Mouse (Mus musculus) stomach, embryonic 14.5 days (tissue): ENCODE data around the gene Ncan. TPM values are rescaled to one million over a fixed set of nuclear protein-coding genes. Genes with fewer than 3 reads are reported as not detected.

ENCODE experiments used
- ATAC-seq: fragments of 200-750 bp; cut with Nextera tagmentation; 2 replicates; pipeline ENCODE4 v1.8.0; 2017; ENCODE audit warnings: low read depth, moderate TSS enrichment; ENCODE audit not compliant: insufficient number of reproducible peaks, insufficient read depth, low FRiP score
- H3K27ac ChIP-seq: fragments of 300-500 bp; sonication (generic); 2 replicates; pipeline ENCODE4 v1.5.1; 2014; ENCODE audit warnings: mild to moderate bottlenecking, low read length, moderate library complexity, mixed read lengths
- H3K27me3 ChIP-seq: fragments of 300-500 bp; sonication (generic); 2 replicates; pipeline ENCODE4 v1.6.1; 2014; ENCODE audit warnings: low read length, control low read depth, mixed read lengths; ENCODE audit not compliant: control insufficient read depth, insufficient read depth
- H3K36me3 ChIP-seq: fragments of 300-500 bp; sonication (generic); 2 replicates; pipeline ENCODE4 v1.6.1; 2014; ENCODE audit warnings: mild to moderate bottlenecking, control low read depth, low read length, moderate library complexity, mixed read lengths; ENCODE audit not compliant: control insufficient read depth, insufficient read depth
- H3K4me1 ChIP-seq: fragments of 300-500 bp; sonication (generic); 2 replicates; pipeline ENCODE4 v1.6.1; 2014; ENCODE audit warnings: low read length, control low read depth, mixed read lengths; ENCODE audit not compliant: control insufficient read depth, insufficient read depth
- H3K4me2 ChIP-seq: fragments of 300-500 bp; sonication (generic); replicated peaks from 2 replicates; pipeline ENCODE4 v1.6.1; 2014; ENCODE audit warnings: low read depth, low read length, control low read depth
- H3K4me3 ChIP-seq: fragments of 300-500 bp; sonication (generic); 2 replicates; pipeline ENCODE4 v1.5.1; 2014; ENCODE audit warnings: low read depth, low read length, control low read depth
- H3K9ac ChIP-seq: fragments of 300-500 bp; sonication (generic); replicated peaks from 2 replicates; pipeline ENCODE4 v1.6.1; 2014; ENCODE audit warnings: low read depth, mild to moderate bottlenecking, control low read depth, low read length, moderate library complexity, mixed read lengths
- H3K9me3 ChIP-seq: fragments of 300-500 bp; sonication (generic); 2 replicates; pipeline ENCODE4 v1.6.1; 2016; ENCODE audit warnings: low read depth, low read length, control low read depth; ENCODE audit not compliant: control insufficient read depth
- WGBS: fragments of 180-500 bp; shearing (Covaris S2); extraction: QIAGEN DNeasy Blood & Tissue Kit; methylation state at CpG from one replicate; pipeline ENCODE4 v1.1.7; 2014; 5-methylcytosine and 5-hydroxymethylcytosine counted together
- polyA plus RNA-seq: library from polyadenylated mRNA; unstranded; fragments of >200 nt; fragmentation: Nextera tagmentation; extraction: Ambion mirVana; gene quantifications from 2 replicates; pipeline ENCODE4 v1.2.1, GENCODE M21; 2014

The Ncan gene
- polyA plus RNA-seq, 1 experiment from 2014 or later = 2.1 TPM

- H3K4me3 ChIP-seq = no peak overlapping the region
- peaks cover 8% of the 10 kb centered on the region for H3K4me1 ChIP-seq
- H3K36me3 ChIP-seq = peaks cover 31% of the 10 kb centered on the region
- no peak overlapping the region for H3K4me2 ChIP-seq
- no peak overlapping the region for H3K9ac ChIP-seq
- H3K27ac ChIP-seq = no peak overlapping the region
- ATAC-seq = no peak
- WGBS = 95% methylated on average over 5 of the region's 5 CpGs
- no peaks in the 10 kb centered on the region for H3K27me3 ChIP-seq
- H3K9me3 ChIP-seq = no peaks in the 10 kb centered on the region
Observed at GRCm38 (mm10) chr8:70134086-70134485, 13.4 kb upstream of the Ncan start.

GRCm38 (mm10) chr8:70131166-70131883 is 10.7 kb upstream of the Ncan start, which contains the start of gene Nr2c2ap:
TSS of gene Nr2c2ap (plus strand) at chr8:70131333.
- Histone ChIP-seq H3K9ac (peak within 1 kb of the TSS; percentile 56), H3K4me1 (no peaks in the 10 kb centered on the region), H3K9me3 (no peaks in the 10 kb centered on the region), H3K4me2 (peak within 1 kb of the TSS; percentile 80), H3K27me3 (no peaks in the 10 kb centered on the region), H3K4me3 (peak within 1 kb of the TSS; percentile 72), H3K36me3 (peaks cover 30% of the 10 kb centered on the region), H3K27ac (0 out of 2 replicates have a peak within 1 kb of the TSS, but pooled peaks have one; percentile 27)
- WGBS = 2% methylated on average over 37 of the region's 37 CpGs
- ATAC-seq = peak; percentile 85

GRCm38 (mm10) chr8:70130066-70130465 is 9.4 kb upstream of the Ncan start:
- Histone ChIP-seq H3K4me3 (no peak overlapping the region), H3K9ac (no peak overlapping the region), H3K27me3 (no peaks in the 10 kb centered on the region), H3K36me3 (peaks cover 18% of the 10 kb centered on the region), H3K9me3 (no peaks in the 10 kb centered on the region), H3K4me1 (no peaks in the 10 kb centered on the region), H3K4me2 (no peak overlapping the region), H3K27ac (no peak overlapping the region)
- no peak for ATAC-seq
- 83% methylated on average over 3 of the region's 3 CpGs for WGBS

DNA sequence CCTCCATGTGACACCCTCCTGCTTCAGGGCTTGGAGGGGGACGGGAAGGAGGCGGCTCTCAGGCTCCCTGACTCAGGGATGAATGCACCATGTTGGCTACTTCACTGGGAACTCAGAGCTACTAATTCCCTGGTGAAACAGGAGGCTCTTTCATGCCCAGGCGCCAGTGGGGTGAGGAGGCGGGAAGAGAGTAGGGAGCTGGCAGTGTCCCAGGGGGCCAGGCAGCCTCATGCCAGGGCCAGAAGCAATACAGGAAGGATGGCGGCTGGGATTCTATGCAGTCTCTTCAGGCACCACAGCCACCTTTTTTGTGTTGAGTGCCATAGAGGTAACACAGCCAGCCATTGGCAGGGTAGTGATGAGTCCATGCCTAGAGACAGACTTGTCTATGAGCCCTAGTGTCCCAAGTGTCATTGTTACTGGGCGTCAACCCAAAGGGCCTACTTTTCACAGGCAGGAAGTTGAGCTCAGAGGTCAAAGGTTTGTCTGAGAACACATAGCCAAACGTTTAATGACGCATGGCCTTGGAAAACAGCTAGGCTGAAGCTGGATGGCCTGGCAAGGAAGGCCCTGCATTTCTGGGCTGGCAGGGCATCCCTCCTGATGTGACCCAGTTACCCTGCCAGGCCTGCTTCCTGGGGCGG is 8.8 kb upstream of the Ncan start:
- Histone ChIP-seq H3K4me2 (no peak overlapping the region), H3K9me3 (no peaks in the 10 kb centered on the region), H3K27ac (no peak overlapping the region; the same call in 1 of the 2 replicates), H3K4me3 (no peak overlapping the region), H3K36me3 (peaks cover 12% of the 10 kb centered on the region), H3K27me3 (no peaks in the 10 kb centered on the region), H3K9ac (no peak overlapping the region), H3K4me1 (no peaks in the 10 kb centered on the region)
- ATAC-seq = no peak
- 67% methylated on average over 9 of the region's 9 CpGs for WGBS

GRCm38 (mm10) chr8:70128435-70128834 is 7.8 kb upstream of the Ncan start:
- H3K4me2 ChIP-seq = no peak overlapping the region
- H3K9ac ChIP-seq = no peak overlapping the region
- peaks cover 3% of the 10 kb centered on the region; the same call in 1 of the 2 replicates for H3K36me3 ChIP-seq
- no peak for ATAC-seq
- H3K4me1 ChIP-seq = no peaks in the 10 kb centered on the region
- no peaks in the 10 kb centered on the region for H3K9me3 ChIP-seq
- WGBS = 72% methylated on average over 3 of the region's 3 CpGs
- no peak overlapping the region for H3K4me3 ChIP-seq
- no peak overlapping the region for H3K27ac ChIP-seq
- H3K27me3 ChIP-seq = no peaks in the 10 kb centered on the region

DNA sequence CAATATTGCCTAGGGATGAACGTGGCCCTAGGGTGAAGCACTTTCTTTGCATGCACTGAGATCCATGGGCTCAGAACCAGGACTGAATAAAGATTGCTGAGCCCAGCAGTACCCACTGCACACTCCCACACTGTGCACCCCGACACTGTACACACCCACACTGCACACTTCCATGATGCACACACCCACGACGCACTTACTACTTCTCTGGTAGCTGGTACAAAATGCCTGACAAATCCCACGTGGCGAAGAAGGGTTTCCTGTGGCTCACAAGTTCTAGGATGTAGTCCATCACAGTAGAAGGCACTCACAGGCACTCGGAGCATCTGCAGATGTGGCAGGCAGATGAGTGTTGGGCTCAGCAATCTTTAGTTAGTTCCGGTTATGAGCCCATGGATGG is 4.3 kb upstream of the Ncan start:
- no peaks in the 10 kb centered on the region for H3K9me3 ChIP-seq

GRCm38 (mm10) chr8:70122863-70123262 is 2.2 kb upstream of the Ncan start:
- ATAC-seq = no peak
- 48% methylated on average over 2 of the region's 2 CpGs for WGBS
- Histone ChIP-seq H3K9me3 (no peaks in the 10 kb centered on the region), H3K27me3 (peaks cover 12% of the 10 kb centered on the region), H3K9ac (no peak overlapping the region), H3K4me2 (no peak overlapping the region), H3K4me3 (no peak overlapping the region), H3K27ac (no peak overlapping the region), H3K36me3 (no peaks in the 10 kb centered on the region), H3K4me1 (no peaks in the 10 kb centered on the region)

More for the DNA sequence above, 4.3 kb upstream of the Ncan start:
- Histone ChIP-seq H3K4me3 (no peak overlapping the region), H3K27ac (no peak overlapping the region), H3K9ac (no peak overlapping the region), H3K4me1 (no peaks in the 10 kb centered on the region), H3K27me3 (no peaks in the 10 kb centered on the region), H3K36me3 (no peaks in the 10 kb centered on the region), H3K4me2 (no peak overlapping the region)
- ATAC-seq = no peak
- 63% methylated on average over 8 of the region's 8 CpGs for WGBS

DNA sequence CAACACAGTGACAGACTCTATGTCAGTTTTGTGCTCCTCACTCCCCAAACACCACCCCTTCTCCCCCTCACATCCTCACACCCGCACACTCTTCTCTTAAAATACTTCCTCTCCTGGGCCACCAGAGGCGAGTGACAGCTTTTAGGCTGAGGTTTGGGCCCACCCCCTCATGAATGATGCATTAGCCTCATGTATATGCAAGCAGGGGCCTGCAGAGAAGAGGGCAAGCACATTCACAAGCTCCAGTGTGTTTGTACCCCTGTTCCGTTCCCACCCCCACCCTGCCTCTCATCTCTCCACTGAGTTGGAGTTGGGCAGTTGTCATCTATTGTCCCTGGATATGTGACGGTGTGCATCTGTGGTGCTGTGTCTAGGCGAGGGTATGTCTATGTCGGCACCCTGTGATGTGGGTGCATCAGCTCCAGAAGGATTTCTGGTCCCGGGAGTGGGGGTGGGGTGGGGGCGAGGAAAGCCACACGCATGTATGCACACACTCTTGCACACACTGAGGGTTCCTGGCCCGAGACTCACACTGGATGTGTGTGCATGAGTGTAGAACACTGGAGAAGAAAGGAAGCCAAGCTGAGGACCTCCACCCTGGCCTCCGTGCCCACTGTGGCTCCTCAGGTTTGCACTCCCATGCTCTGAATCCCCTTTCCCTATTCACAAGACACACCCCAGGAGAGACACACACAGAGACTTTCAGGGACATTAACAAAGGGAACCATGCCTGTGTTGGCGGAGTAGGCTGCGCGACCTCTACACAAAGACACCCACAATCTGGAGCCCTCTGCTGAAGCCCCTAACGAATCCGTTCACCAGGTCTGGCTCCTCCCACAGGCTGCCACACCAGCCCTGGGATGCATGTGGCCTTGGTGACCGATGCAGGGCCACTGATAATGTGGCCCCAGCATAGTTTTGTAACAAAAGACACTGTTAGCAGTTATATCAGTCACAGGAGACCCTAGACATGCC is 1.7 kb downstream of the Ncan start:
- ATAC-seq = no peak
- WGBS = 16% methylated on average over 17 of the region's 17 CpGs
- no peaks in the 10 kb centered on the region for H3K9me3 ChIP-seq
- H3K27me3 ChIP-seq = peaks cover 23% of the 10 kb centered on the region
- no peak overlapping the region for H3K9ac ChIP-seq
- no peak overlapping the region for H3K4me3 ChIP-seq
- H3K4me2 ChIP-seq = no peak overlapping the region
- no peaks in the 10 kb centered on the region for H3K4me1 ChIP-seq
- H3K36me3 ChIP-seq = no peaks in the 10 kb centered on the region
- H3K27ac ChIP-seq = no peak overlapping the region
